Mouse (Mus musculus) testis, adult 2 months (tissue): ENCODE measurements around the gene Ago1.

ENCODE experiments used
- CTCF ChIP-seq: fragments of 200-500 bp; IDR thresholded peaks from 2 replicates; pipeline ENCODE4 v1.5.1; 2012; ENCODE audit warnings: low read depth, mild to moderate bottlenecking, inconsistent platforms, low read length, moderate library complexity; ENCODE audit not compliant: control insufficient read depth, insufficient read depth, insufficient replicate concordance
- POLR2A ChIP-seq: fragments of 200-500 bp; IDR thresholded peaks from 2 replicates; pipeline ENCODE4 v1.6.1; 2012; ENCODE audit warnings: low read depth, mild to moderate bottlenecking, inconsistent platforms, low read length, moderate library complexity; ENCODE audit not compliant: control insufficient read depth

DNA sequence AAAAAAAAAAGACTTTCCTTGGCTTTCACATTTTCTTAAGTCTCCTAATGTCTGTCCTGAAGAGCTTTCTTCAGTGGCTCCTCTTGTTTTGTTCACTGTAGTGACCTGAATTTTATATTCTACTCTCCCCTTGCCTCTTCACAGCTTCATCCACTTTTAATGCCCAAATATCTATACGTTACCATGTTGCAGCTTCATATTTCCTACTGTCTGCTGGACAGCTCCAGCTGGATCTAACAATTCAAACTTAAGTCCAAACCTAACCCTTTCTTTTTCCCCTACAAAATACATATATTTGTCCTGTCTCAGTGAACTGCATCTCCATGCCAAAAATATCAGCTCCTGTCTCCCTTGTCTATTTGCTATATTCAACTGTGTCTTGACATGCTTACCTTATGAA is 951 bp upstream of the Ago1 start:
- no peak for TF ChIP-seq POLR2A
- TF ChIP-seq CTCF = no peak
